26 mouse cellular contexts compared by ENCODE assay signal in genomic region chr11:50689672-50690071, GRCm38 (mm10).
"Had no signal": no experiment of that assay in that cellular context is flagged by ENCODE, and none has a peak within 500 bp of the region (broad histone marks: within the 10 kb centered on the region; RNA-seq: fewer than 3 reads in every experiment).

No protein-coding gene starts in this region.

- H3K9ac ChIP-seq: heart, embryonic 13.5 days; heart, embryonic 15.5 days; hindbrain, embryonic 13.5 days; hindbrain, embryonic 15.5 days; kidney, embryonic 15.5 days; limb, embryonic 13.5 days; limb, embryonic 15.5 days; liver, embryonic 12.5 days; liver, embryonic 14.5 days had no signal

- H3K27me3 ChIP-seq: heart, embryonic 13.5 days; heart, embryonic 15.5 days; hindbrain, embryonic 13.5 days; hindbrain, embryonic 15.5 days; kidney, embryonic 15.5 days; limb, embryonic 13.5 days; limb, embryonic 15.5 days; liver, embryonic 12.5 days had no signal

- H3K36me3 ChIP-seq: heart, embryonic 13.5 days; heart, embryonic 15.5 days; hindbrain, embryonic 13.5 days; hindbrain, embryonic 15.5 days; kidney, embryonic 15.5 days; limb, embryonic 13.5 days; limb, embryonic 15.5 days; liver, embryonic 12.5 days had no signal

- H3K27ac ChIP-seq: gastrocnemius, adult 2 months; heart, embryonic 13.5 days; heart, embryonic 15.5 days; hindbrain, embryonic 13.5 days; hindbrain, embryonic 15.5 days; hindbrain, postnatal 0 days; kidney, embryonic 15.5 days; kidney, postnatal 0 days; limb, embryonic 13.5 days; limb, embryonic 15.5 days; liver, embryonic 12.5 days; liver, embryonic 14.5 days had no signal

- H3K4me1 ChIP-seq: heart, embryonic 13.5 days; heart, embryonic 15.5 days; hindbrain, embryonic 13.5 days; hindbrain, embryonic 15.5 days; kidney, embryonic 15.5 days; limb, embryonic 13.5 days; limb, embryonic 15.5 days; liver, embryonic 12.5 days had no signal

- DNase-seq: gastrocnemius, adult 2 months; gastrocnemius, postnatal 10 days; gastrocnemius, postnatal 25 days; heart, adult 18-20 months; heart, postnatal 14 days; heart, postnatal 36 days; kidney, adult 11 months; kidney, adult 2 months; kidney, adult 9 months; kidney, postnatal 14 days; kidney, postnatal 36 days; layer of hippocampus, adult 9-11 months; layer of hippocampus, postnatal 36 days; left cerebral cortex, postnatal 4 days; lung, adult 18-20 months had no signal

- H3K4me3 ChIP-seq: gastrocnemius, adult 2 months; heart, embryonic 13.5 days; heart, embryonic 15.5 days; hindbrain, embryonic 13.5 days; hindbrain, embryonic 15.5 days; kidney, embryonic 15.5 days; limb, embryonic 13.5 days; limb, embryonic 15.5 days; liver, embryonic 12.5 days had no signal
